Mouse (Mus musculus) adrenal gland (tissue): ENCODE measurements at regions not wholly inside any gene's neighbourhood (a gene's known extent, or its start where the extent isn't known, plus 50 kb on each side); places are given as distances from the start of the nearest gene placed in this dataset.

Source experiments
- intact Hi-C: fragments of 180-260 bp; cut with DNase I; formaldehyde crosslinking; loops from one replicate; pipeline ENCODE4 v1.15.1; 2025

DNA sequence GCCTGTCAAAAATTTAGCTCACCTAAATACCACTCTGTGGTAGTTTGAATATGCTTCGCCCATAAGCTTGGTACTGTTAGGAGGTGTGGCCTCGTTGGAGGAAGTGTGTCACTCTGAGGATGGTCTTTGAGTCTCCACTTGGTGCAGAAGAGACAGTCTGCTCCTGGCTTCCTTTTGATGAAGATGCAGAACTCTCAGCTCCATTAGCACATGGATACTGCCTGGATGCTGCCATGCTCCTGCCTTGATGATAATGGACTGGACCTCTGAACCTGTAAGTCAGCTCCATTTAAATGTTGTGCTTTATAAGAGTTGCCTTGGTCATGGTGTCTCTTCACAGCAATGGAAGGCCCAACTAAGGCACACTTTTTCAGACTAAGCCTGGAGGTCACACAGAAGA lies 56.9 kb upstream of the Pik3r1 start:
- intact Hi-C loops, result no loop called here

DNA sequence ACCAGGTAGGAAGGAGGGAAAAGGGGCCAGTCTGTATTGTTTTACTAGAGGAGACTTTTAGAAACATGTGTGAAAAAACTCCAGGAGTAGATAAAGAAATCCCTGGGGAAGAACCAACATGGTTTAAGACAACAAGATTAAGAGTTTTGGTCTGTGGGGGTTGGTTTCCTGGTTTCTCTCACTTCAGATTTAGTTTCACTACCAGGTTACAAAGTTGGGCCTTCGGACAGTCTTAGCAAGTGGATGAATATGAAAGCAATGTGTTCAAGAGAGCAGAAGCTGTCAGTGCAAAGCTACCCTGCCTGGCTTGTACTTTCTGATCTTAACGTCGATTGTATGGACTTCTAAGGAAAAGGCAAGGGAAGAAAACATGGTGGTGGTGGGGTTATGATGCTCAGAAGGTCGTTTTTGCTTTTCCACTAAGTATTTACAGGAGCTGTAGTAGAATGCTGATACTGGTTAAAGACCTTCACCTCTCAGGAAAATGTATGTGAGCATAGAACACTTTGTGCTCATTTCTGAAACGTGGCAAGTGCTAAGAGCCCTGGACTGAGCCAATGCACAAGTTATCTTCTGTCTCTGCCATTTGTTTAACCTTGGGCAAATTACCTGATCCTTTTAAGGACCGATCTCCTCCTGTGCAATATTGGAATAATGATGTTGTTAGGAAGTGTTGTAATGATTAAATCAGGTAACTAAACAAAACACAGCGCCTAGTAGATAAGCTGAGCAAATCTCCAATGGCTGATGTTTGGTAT lies 64.0 kb upstream of the Pik3r1 start:
- intact Hi-C loops, result no loop called here

DNA sequence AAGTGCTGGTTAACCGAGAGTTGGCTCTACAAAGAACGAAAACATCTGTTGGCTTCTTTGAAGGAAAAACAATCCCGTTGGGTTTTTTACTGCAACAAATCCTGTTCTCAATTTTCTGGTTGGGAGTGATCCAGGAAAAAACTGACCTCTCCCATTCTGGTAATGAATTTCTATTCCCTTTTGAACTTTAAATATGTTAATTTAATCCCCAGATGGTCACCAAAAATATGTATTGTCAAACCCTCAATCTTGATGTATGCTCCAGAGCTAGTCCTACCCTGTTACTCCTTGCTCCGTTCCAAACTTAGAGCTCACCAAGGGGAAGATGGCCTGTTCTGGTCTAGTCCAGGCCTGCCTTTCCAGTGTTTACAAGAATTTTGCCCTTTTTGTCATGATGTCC lies 66.5 kb upstream of the Pik3r1 start:
- intact Hi-C loops, result no loop called here

DNA sequence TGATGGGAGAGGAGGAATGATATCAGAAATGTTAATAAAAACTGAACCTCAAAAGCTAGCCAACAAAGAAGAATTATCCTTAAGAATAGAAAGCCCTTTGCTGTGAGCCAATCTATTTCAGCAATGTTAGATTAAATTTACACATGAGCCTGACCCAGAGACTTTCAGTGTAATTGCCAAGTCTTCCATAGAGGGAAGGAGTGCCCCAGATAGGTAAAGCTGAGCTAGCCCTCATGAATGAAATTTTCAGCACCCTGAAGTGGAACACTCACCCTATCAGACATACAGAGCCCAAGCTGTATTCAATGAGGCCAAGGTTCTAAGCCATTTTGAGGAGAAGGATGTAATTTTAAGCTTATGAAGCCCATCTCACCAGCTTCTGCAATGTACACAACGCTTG lies 69.0 kb upstream of the Pik3r1 start:
- intact Hi-C loops, result no loop called here

DNA sequence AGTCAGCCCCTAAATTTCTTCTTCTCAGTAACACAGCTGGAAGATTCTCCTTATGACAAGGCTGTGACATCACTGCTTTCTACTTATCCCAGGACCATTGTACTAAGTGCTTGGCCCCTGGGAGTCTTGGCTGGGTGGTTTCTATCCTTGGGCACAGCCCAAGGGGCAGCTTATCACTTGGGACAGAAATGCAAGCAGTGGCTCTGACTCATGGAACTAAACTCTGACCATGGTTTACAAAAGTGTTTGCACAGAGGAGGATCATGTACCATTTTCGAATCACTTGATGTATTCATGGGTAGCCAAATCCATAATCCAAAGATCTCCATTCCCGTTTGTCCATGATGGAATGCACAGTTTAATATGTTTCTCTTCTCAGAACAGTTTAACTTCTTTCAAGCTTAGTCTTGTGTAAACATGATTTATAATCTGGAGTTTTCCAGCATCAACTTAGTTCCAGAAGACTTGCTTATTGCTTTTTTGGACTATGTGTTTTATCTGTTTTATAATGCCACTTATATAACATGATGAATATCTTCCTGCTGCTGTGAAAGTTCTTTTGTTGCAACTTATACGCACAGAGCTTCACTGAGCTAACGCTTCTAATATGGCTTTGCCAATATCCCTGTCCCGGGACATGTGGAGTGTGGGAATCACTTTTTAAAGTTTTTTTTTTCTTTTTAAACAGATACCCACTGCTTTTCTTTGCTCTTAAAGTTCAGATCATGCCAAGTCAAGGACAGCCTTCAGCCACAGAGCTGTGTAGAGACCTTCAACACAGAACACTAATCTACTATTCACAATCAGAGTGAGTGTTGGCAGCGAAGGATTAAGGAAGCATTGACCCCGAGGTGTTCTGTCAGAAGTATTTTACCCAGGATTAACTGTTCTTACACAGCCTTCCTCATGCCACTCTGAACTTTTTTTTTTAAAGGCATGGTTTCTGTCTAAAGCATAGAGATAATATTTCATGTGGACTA lies 76.7 kb upstream of the Pik3r1 start:
- intact Hi-C loops, result loop anchor here (5.0 to 10.0 kb wide), 2 partner anchors 42 to 230 kb away; no protein-coding TSS in a partner anchor

DNA sequence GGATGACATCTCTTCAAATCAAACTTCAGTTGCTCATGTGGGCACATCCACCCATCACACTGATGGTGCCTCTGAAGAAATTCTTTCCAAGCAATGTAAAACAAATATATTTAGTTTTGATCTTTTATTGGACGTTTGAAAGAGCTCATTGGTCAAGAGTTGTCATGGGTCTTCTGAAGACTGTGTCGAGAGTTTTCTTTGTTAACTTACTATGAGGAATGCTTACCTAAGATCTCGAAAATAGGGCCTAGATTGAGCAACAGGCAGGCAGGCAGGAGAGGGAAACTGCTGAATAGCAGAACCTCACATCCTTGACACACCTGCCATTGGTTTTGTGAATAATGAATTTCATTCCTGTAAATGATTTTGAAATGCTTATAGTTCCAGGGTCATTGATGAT lies 78.0 kb upstream of the Pik3r1 start:
- intact Hi-C loops, result loop anchor here (10.0 kb wide), 1 partner anchor 229 kb away; no protein-coding TSS in a partner anchor

DNA sequence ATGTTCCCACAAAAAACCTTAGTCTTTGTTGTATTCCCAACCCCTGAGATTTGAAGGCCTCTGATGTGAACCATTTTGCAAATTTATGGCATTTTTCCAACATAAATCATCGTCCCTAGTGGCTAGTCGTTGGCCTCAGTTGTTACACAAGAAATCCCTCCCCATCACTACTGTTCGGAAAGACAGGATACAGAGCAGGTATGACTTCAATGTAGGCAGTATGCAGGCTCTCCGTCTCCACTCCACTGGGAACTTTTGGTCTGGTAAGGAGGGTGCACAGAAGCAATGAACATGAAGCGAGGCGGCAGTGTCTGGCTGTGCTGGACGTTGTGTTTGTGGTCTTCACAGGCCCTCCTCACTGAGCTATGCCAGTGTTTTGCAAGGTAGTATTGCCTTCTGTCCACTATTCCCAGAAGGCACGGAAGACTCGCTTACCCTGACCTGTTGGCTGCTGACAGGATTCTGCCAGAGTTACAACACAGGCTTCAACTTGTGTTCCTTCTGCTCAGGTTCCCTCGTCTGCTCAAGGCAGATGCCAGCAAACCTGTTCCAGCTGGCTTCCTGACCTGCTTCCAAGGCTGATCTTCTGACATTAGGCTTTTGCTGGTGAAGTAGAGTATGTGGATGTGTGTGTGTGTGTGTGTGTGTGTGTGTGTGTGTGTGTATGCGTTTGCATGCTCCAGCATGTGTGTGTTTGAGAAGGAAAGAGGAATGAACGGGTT lies 80.0 kb upstream of the Pik3r1 start:
- intact Hi-C loops, result loop anchor here (10.0 kb wide), 1 partner anchor 227 kb away; no protein-coding TSS in a partner anchor

DNA sequence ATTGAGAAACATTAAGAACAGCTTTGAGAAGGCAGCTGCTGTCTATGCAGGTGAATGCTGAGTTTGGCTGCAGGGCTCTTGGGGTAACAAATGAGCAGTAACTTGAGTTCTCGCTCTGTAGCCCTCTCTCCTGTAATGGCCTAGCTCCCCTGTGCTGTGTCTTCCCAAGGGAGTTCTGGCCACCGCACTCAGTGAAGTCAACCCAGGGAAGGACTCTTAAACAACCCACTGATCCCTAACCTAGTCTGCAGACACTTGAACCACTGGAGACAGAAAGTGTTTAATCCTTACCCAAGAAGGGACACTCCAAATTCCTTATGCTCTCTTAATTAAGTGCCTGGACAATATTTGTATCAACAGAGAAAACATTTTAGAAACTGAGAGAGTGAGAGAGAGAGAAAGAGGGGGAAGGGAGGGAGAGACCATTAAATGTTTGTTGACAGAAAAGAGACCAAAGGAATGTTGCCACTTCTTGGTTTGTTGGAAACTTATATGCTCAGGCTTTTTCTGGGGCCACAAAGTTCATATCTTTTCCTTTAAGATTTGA lies 80.7 kb upstream of the Pik3r1 start:
- intact Hi-C loops, result loop anchor here (10.0 kb wide), 1 partner anchor 226 kb away; no protein-coding TSS in a partner anchor

DNA sequence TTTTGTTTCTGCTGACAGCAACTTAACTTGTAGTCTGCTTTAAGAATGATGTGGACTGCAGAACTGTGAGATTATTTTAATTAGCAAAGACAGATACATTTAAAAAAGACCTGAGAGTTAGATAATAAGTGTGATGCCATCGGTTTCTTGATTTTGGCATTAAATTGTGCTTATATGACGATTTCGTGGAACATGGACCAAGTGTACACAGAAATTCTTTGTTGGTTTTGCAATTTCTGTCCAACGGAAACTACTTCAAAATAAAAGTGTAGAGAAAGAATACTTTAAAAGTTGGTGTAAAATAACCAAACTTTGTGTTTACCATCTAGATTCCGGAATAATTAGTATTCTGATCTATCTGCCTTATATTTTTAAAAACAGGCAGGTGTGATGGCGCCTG lies 81.4 kb upstream of the Pik3r1 start:
- intact Hi-C loops, result loop anchor here (10.0 kb wide), 1 partner anchor 225 kb away; no protein-coding TSS in a partner anchor

DNA sequence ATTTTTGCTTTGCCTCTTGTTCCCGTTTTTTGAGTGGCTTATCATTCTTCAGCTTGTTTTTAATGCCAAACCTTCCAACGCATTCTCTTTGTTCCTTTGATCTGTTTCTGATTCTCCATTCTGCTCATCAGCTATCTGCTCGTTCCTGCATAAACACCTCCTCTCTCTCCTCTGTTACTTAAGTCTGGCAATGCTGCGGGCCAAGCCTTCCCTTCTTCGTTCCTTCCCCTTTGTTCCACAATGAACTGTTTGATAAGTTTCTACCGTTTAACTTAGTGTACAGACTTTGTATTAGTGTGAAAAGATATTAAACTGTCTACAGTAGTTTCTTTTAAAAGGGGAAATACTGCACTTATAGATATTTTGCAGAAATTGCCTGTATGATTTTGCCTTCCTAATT lies 83.3 kb upstream of the Pik3r1 start:
- intact Hi-C loops, result no loop called here

DNA sequence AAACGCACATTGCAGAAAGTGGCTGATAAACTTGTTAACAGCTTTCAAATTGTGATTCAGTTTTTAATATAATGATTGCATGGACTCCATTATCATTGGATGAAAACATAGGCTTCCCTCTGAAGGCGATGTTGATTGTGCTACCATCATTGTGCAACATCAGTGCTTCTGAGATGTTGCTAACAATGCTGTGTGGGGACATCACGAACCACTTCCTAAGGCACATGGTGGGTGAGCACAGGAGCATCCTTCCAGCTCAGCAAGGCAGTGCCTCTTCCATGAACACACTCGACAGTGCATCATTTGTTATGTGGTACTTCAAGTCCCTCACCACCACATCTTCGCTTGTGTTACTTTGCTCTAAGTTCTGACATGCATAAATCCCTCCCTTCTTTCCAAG lies 84.9 kb upstream of the Pik3r1 start:
- intact Hi-C loops, result no loop called here

DNA sequence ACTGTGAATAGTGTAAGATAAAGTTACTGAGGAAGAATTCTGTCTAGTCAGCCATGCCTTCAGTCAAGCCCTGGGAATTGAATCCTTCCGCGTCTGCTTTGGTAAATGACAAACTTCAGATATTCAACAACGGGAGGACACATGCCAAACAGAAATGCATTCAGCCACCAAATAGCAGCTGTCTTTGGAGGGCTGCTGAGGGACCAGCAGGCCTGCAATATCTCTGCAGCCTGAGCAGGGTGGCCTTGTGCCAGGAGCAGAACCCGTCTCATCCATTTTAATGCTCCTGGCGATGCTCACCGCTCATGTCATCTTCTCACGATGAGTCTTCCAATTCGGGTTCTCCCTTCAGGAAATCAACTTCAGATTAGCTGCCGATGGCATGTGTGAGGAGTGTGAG lies 87.1 kb upstream of the Pik3r1 start:
- intact Hi-C loops, result no loop called here

DNA sequence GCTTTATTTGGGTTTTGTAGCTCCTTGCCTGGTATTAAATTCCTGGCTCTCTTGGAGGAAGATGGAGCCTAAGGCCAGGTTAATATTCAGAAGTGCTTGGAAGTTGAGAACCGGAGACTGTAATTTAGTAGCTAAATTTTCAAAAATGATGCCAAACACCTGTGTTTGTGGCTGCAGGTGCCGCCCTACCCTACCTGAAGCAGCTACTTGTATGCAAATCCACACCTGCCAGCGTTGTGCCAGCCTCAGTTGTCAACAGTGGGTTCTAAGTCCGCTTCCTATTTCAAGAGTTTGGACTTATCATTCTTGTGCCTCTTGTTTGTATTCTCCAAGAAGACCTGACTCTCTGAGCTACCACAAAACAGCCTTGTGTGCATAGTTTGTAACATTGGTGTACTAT lies 92.7 kb upstream of the Pik3r1 start:
- intact Hi-C loops, result no loop called here

DNA sequence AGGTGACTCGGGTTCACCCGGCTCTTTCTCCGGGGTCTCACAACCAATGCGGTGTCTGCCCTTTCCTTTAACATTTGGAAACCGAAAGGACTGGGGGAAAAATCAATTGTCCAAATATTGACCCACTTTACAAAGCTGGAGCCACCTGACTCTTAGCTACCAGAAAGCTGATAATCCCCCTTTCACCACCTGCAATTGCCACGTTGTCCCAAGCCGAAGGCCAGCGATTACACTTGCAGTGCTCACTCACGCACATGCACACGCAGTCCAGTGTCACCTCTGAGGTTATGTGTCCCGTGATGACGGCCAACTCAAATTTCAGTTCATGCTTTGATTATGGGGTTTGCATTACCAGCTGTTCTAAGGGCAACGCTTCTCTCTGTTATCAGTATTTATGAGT lies 94.0 kb upstream of the Pik3r1 start:
- intact Hi-C loops, result no loop called here

DNA sequence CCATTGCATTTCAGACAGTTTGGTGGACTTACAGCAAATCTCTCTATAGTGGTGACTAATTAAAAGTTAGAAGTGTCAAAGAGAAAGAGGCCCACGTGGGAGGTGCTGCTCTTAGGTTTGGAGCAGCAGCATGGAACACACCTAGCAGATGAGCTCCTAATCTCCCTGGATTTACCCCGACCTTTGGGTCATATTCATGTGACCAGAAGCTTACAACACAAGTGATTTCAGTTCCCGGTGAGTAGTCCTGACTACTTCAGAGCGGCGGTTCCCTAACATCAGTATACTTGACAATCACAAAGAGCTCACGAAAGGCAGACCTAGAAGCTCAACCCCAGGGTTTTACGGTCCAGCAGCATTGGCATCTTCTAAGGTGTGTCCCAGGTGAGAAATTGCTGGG lies 95.0 kb upstream of the Pik3r1 start:
- intact Hi-C loops, result no loop called here

DNA sequence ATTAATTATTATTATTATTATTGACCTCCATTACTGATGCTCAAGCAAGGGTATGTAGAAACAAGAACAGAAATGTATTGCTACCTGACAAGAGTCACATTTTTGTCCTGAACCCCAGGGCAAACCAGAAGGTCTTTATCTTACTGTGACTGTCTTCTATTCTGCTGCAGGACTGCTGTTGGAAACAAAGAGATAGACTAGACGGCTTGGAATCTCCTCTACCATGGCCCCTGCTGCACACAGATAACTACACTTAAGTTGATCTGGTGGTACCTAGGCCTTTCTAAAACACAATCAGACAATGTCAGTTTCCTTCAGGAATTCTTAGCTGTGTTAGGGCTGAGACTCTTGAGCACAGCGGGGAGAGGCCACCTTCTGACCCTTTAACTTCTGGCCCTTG lies 95.6 kb upstream of the Pik3r1 start:
- intact Hi-C loops, result no loop called here

DNA sequence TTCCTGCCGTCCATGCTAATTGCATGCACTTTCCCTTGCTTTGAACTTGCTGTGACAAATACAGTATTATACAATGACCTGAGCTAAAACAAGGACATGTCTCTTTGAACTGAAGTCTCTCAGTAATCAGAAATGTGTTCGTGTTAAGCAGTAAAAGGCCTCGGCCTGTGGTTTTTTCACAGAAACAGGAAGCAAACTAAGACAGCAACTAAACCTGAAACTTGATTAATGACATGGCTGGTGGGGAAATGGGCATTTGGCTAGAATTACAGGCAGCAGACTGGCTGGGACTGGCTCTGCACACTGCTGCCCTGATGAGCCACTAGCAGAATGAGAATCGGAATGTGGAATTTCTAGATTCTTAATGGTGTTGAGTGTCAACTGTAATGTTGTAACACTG lies 98.8 kb upstream of the Pik3r1 start:
- intact Hi-C loops, result no loop called here

DNA sequence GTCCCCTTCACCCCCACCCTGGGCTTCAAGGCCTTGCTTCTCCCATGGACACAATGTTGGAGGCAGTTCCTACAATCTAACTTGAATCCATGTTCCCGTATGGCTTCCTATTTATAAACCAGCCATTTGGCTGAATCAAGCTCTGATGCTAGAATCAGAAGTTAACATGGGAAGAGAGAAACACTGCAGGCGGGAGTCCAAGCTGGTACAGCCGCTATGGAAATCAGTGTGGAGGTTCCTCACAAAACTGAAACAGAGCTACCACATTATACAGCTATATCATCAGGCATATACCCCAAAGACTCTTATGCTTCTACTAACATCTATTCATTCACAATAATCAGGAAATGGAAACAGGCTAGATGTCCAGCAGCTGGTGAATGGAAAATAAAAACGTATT lies 106.7 kb upstream of the Pik3r1 start:
- intact Hi-C loops, result no loop called here

DNA sequence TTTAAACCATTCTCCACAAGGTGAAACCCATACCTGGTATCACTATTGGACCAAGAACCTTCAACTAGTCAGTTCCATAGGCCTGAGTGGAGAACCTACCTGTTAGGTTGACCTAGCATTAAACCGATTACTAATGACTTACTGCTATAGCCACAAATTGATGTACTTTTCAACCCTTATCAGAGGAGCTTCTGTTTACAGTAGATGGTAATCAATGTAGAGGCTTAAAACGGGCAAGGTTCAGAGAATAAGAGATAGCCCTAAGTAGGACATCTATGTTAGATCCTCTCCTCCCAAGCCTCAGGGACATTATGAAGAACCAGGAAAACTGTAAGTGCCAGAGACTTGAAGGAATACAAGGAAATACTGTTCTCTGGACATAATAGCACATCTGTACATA lies 108.1 kb upstream of the Pik3r1 start:
- intact Hi-C loops, result no loop called here

DNA sequence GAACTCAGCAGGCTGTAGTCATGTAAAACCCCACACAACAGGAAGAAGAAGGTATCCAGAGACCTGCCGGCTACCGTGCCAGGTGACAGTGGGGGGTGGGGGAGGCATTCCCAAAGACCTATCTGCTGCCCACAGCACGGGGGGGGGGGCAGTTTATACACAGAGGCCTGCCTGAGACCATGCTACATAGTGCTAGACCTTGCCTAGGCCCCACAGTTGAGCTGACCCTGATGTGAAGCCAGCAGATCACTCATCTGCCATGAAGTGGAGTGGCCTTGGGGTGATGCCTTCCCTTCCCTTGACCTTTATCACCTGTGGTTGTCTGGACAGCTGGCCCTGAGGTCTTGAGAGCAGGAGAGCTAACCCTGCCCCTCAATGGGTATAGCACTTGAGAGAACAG lies 108.6 kb upstream of the Pik3r1 start:
- intact Hi-C loops, result no loop called here

DNA sequence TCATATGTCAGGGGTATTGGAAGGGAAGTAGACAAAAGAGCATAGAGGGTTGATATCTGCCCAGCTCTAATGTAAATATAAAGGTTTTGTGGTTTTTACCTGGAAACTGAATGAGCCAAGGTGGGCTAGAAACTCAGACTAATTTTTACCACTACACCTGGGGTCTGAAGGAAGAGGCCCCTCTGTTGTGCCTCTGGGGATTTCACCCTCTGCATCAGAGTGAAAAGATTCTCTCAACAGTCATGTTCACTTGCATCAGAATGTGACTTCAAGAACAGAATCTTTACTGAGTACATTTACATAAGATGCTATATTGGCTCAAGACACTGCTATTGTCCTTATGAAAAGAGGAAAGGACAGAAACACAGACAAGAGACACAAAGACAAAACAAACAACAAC lies 110.2 kb upstream of the Pik3r1 start:
- intact Hi-C loops, result no loop called here
